Mouse (Mus musculus) kidney, embryonic 16.5 days (tissue): ENCODE measurements around the gene Eid3. TPM values are rescaled to one million over a fixed set of nuclear protein-coding genes. Genes with fewer than 3 reads are reported as not detected.
A peak's percentile ranks its signal among the peaks of the same experiment; 100 is the strongest.

Experiments used
- ATAC-seq: fragments of 200-750 bp; cut with Nextera tagmentation; 2 replicates; pipeline ENCODE4 v1.8.0; 2017; ENCODE audit warnings: moderate TSS enrichment; ENCODE audit not compliant: low FRiP score, low TSS enrichment
- H3K27ac ChIP-seq: fragments of 300-500 bp; sonication (generic); 2 replicates; pipeline ENCODE4 v1.5.1; 2014; ENCODE audit warnings: low read length
- H3K27me3 ChIP-seq: fragments of 300-500 bp; sonication (generic); 2 replicates; pipeline ENCODE4 v1.6.1; 2014; ENCODE audit warnings: low read length, control low read depth, mixed read lengths; ENCODE audit not compliant: insufficient read depth
- H3K36me3 ChIP-seq: fragments of 300-500 bp; sonication (generic); 2 replicates; pipeline ENCODE4 v1.6.1; 2014; ENCODE audit warnings: low read length, control low read depth, mixed read lengths; ENCODE audit not compliant: insufficient read depth
- H3K4me1 ChIP-seq: fragments of 300-500 bp; sonication (generic); 2 replicates; pipeline ENCODE4 v1.6.1; 2014; ENCODE audit warnings: low read length, control low read depth, mixed read lengths; ENCODE audit not compliant: insufficient read depth
- H3K4me2 ChIP-seq: fragments of 300-500 bp; sonication (generic); replicated peaks from 2 replicates; pipeline ENCODE4 v1.6.1; 2014; ENCODE audit warnings: low read depth, low read length
- H3K4me3 ChIP-seq: fragments of 300-500 bp; sonication (generic); 2 replicates; pipeline ENCODE4 v1.5.1; 2014; ENCODE audit warnings: mild to moderate bottlenecking, low read length
- H3K9ac ChIP-seq: fragments of 300-500 bp; sonication (generic); replicated peaks from 2 replicates; pipeline ENCODE4 v1.6.1; 2014; ENCODE audit warnings: low read length
- H3K9me3 ChIP-seq: fragments of 300-500 bp; sonication (generic); 2 replicates; pipeline ENCODE4 v1.6.1; 2016; ENCODE audit warnings: low read length, control low read depth
- WGBS: fragments of 180-500 bp; shearing (Covaris S2); extraction: QIAGEN DNeasy Blood & Tissue Kit; methylation state at CpG from one replicate; pipeline ENCODE4 v1.1.7; 2014; 5-methylcytosine and 5-hydroxymethylcytosine counted together
- polyA plus RNA-seq: library from polyadenylated mRNA; unstranded; fragments of >200 nt; fragmentation: Nextera tagmentation; extraction: Ambion mirVana; gene quantifications from 2 replicates; pipeline ENCODE4 v1.2.1, GENCODE M21; 2015

Eid3 gene
- polyA plus RNA-seq, 1 experiment from 2014 or later = 0.16 TPM

DNA sequence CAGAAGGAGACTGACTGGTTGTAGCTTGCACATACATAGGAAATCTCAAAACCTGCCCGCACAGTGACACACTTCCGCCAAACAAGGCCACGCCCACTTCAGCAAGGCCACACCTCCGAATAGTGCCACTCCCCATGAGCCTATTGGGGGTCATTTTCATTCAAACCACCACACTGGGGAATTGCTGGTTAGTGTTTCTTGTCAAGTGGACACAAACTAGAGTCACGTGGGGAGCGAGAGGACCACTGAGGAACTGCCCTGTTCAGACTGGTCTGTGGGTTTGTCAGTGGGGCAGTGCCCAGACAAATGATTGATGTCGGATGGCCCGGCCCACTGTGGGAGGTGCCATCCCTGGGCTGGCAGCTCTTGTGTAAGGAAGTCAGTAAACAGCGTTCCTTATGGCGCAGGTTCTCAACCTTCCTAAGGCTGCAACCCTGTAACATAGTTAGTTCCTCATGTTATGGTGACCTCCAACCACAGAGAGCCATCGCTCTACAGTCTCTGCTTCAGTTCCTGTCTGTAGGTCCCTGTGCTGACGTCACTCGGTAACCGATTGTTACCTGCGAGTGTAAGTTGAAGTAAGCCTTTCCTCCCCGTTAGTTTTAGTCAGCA, 33.5 kb downstream of the Eid3 start:
- H3K9me3 ChIP-seq = no peaks in the 10 kb centered on the region
- H3K36me3 ChIP-seq = peaks cover 28% of the 10 kb centered on the region
- no peak overlapping the region for H3K4me3 ChIP-seq
- WGBS = 57% methylated on average over 16 of the region's 16 CpGs
- no peaks in the 10 kb centered on the region for H3K27me3 ChIP-seq
- peak; percentile 25; the same call in 1 of the 2 replicates for ATAC-seq
- no peak overlapping the region for H3K4me2 ChIP-seq
- no peaks in the 10 kb centered on the region for H3K4me1 ChIP-seq
- H3K27ac ChIP-seq = no peak overlapping the region
- H3K9ac ChIP-seq = no peak overlapping the region

- H3K27ac ChIP-seq = no peak overlapping the region
- H3K9ac ChIP-seq = no peak overlapping the region
- H3K4me3 ChIP-seq = no peak overlapping the region
- peaks cover 23% of the 10 kb centered on the region for H3K36me3 ChIP-seq
- ATAC-seq = no peak
- no peaks in the 10 kb centered on the region for H3K4me1 ChIP-seq
- WGBS = 54% methylated on average over 7 of the region's 7 CpGs
- no peaks in the 10 kb centered on the region for H3K9me3 ChIP-seq
- H3K4me2 ChIP-seq = no peak overlapping the region
- H3K27me3 ChIP-seq = no peaks in the 10 kb centered on the region
Observed at GRCm38 (mm10) chr10:82900546-82900945, 34.1 kb downstream of the Eid3 start.

DNA sequence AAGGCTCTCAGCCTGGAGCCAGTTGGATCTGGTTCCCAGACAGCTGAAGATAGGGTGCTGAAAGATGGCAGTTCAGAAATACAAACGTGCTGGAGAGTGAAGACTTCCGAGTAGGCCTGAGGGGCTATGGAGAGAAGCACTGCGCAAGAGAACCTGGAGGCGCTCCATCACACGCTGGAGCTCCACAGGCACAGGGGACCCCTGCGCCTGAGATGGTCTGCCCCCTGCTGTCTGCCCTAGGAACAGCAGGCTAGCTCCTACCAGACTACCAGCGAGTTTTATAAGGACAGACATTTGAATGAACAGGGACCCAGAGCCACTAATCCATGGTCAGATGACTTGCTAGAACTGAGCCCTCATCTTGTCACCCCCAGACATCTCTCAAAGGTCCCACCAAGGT, 35.0 kb downstream of the Eid3 start:
- Histone ChIP-seq H3K27me3 (no peaks in the 10 kb centered on the region), H3K4me3 (no peak overlapping the region), H3K27ac (no peak overlapping the region), H3K4me1 (no peaks in the 10 kb centered on the region), H3K36me3 (peaks cover 14% of the 10 kb centered on the region), H3K4me2 (no peak overlapping the region), H3K9ac (no peak overlapping the region), H3K9me3 (no peaks in the 10 kb centered on the region)
- 0% methylated on average over 7 of the region's 7 CpGs for WGBS
- peak; percentile 86 for ATAC-seq

DNA sequence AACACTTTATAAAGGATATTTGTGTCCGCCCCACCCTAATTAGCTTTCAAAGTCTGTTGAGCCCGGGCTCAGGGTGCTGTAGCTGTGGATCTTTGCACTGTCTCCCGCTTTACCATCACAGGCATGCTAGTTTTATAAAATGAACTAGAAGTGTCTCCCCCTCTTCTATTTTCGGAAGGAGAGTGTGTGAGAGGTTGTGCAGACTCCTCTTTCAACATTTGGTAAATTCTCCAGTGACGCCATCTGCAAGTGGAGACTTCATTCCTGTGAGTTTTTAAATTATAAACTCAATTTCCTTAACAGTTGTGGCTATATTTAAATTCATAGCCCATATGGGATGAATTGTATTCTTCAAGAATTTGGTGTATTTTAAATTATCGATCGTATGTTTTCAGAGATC, 42.1 kb downstream of the Eid3 start:
- Histone ChIP-seq H3K36me3 (no peaks in the 10 kb centered on the region), H3K4me3 (no peak overlapping the region), H3K4me2 (no peak overlapping the region), H3K27ac (no peak overlapping the region), H3K9me3 (no peaks in the 10 kb centered on the region), H3K4me1 (0 out of 2 replicates have a peak, but pooled peaks cover 3% of the 10 kb centered on the region), H3K9ac (no peak overlapping the region), H3K27me3 (peaks cover 8% of the 10 kb centered on the region)
- no peak for ATAC-seq
- 88% methylated on average over 7 of the region's 7 CpGs for WGBS

GRCm38 (mm10) chr10:82909382-82909781, 43.0 kb downstream of the Eid3 start:
- Histone ChIP-seq H3K4me1 (0 out of 2 replicates have a peak, but pooled peaks cover 3% of the 10 kb centered on the region), H3K9me3 (no peaks in the 10 kb centered on the region), H3K4me2 (no peak overlapping the region), H3K4me3 (no peak overlapping the region), H3K27ac (no peak overlapping the region), H3K27me3 (peaks cover 8% of the 10 kb centered on the region), H3K9ac (no peak overlapping the region), H3K36me3 (no peaks in the 10 kb centered on the region)
- ATAC-seq = 0 out of 2 replicates have a peak, but pooled peaks have one; percentile 29
- 21% methylated on average over 9 of the region's 9 CpGs for WGBS

DNA sequence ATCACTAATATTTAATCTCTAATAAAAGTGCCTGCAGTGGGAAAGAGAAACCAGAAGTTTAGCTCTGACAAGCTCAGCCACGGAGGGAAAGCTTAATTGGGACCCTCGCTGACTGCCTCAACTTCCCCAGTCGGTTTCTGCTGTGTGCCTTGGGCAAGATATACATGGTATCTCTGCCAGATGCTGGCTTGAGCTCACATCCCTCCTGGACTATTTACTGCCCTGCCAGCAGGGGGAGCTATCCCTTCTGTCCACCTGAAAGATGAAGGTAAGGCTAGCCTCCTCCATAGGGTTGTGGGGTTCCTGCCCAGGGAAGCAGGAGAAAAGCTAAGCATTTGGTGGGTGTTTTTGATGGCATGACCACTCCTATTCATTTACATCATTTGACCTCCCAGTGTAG, 43.8 kb downstream of the Eid3 start:
- Histone ChIP-seq H3K4me3 (no peak overlapping the region), H3K27ac (no peak overlapping the region), H3K9me3 (no peaks in the 10 kb centered on the region), H3K9ac (no peak overlapping the region), H3K4me1 (0 out of 2 replicates have a peak, but pooled peaks cover 3% of the 10 kb centered on the region), H3K27me3 (peaks cover 8% of the 10 kb centered on the region), H3K4me2 (no peak overlapping the region), H3K36me3 (no peaks in the 10 kb centered on the region)
- ATAC-seq = no peak
- 71% methylated on average over 3 of the region's 3 CpGs for WGBS

GRCm38 (mm10) chr10:82913238-82913637, 46.8 kb downstream of the Eid3 start:
- 61% methylated on average over 4 of the region's 4 CpGs for WGBS

DNA sequence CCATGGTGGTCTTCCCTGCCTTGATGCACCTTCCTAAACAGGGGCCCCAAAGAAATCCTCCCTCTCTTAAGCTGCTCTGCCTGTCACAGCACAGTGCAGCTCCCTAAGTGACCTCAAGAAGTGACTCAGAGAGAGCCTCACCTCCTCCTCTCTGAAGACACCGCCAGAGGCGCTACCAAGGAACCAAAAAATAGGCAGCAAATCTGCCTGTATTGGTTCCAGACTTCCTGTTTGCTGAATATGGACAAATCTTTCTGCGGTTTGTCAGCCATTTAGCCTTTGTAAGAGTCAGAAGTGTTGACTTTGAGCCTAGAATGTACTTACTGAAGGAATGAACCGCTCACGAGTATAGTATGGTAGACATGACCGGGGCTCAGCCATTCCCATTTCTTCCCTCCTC, 47.3 kb downstream of the Eid3 start:
- peaks cover 4% of the 10 kb centered on the region; the same call in 1 of the 2 replicates for H3K27me3 ChIP-seq
- H3K4me3 ChIP-seq = no peak overlapping the region
- H3K9ac ChIP-seq = no peak overlapping the region
- H3K27ac ChIP-seq = no peak overlapping the region
- H3K9me3 ChIP-seq = no peaks in the 10 kb centered on the region
- no peak for ATAC-seq
- 87% methylated on average over 6 of the region's 6 CpGs for whole genome bisulfite sequencing
- H3K4me2 ChIP-seq = no peak overlapping the region
- no peaks in the 10 kb centered on the region for H3K36me3 ChIP-seq
- 0 out of 2 replicates have a peak, but pooled peaks cover 3% of the 10 kb centered on the region for H3K4me1 ChIP-seq

More at GRCm38 (mm10) chr10:82913238-82913637, 46.8 kb downstream of the Eid3 start:
- Histone ChIP-seq H3K27me3 (peaks cover 4% of the 10 kb centered on the region; the same call in 1 of the 2 replicates), H3K4me2 (no peak overlapping the region), H3K27ac (no peak overlapping the region), H3K36me3 (no peaks in the 10 kb centered on the region), H3K4me1 (0 out of 2 replicates have a peak, but pooled peaks cover 3% of the 10 kb centered on the region), H3K9me3 (no peaks in the 10 kb centered on the region), H3K9ac (no peak overlapping the region), H3K4me3 (no peak overlapping the region)
- no peak for ATAC-seq

Other genes with a start within 250 kb of the Eid3 start
- 43.2 and 45.3 TPM in 2 replicates for gene 1190007I07Rik, start 243.4 kb upstream of the Eid3 start, polyA plus RNA-seq
- 158 and 159 TPM in 2 replicates for gene Tdg, start 236.8 kb upstream of the Eid3 start, polyA plus RNA-seq
- 3.0 and 4.1 TPM in 2 replicates for gene Glt8d2, start 176.0 kb upstream of the Eid3 start, polyA plus RNA-seq
- gene Hcfc2, start 170.5 kb upstream of the Eid3 start, polyA plus RNA-seq = 30.4 and 33.9 TPM in 2 replicates
- gene Nfyb, start 102.5 kb upstream of the Eid3 start, polyA plus RNA-seq = 47.1 and 48.3 TPM in 2 replicates
- 112 and 113 TPM in 2 replicates for gene Txnrd1, start 32.7 kb upstream of the Eid3 start, polyA plus RNA-seq
- gene Chst11, start 118.9 kb downstream of the Eid3 start, polyA plus RNA-seq = 4.8 and 5.2 TPM in 2 replicates